Mouse (Mus musculus): ENCODE data around the gene Gm20388.

- TF ChIP-seq GATA1 (IDR thresholded peaks at IDR 0.05; ENCODE audit: low read length): no peak
- TF ChIP-seq TAL1 (IDR thresholded peaks at IDR 0.05; ENCODE audit: low read length): no peak
Observed at GRCm38 (mm10) chr8:121620801-121621516, 1710.3 kb downstream of the Gm20388 start.

All from erythroblast, embryonic 14.5 days (primary cell).